Mouse (Mus musculus): ENCODE data around the gene Fcrl5.

DNA sequence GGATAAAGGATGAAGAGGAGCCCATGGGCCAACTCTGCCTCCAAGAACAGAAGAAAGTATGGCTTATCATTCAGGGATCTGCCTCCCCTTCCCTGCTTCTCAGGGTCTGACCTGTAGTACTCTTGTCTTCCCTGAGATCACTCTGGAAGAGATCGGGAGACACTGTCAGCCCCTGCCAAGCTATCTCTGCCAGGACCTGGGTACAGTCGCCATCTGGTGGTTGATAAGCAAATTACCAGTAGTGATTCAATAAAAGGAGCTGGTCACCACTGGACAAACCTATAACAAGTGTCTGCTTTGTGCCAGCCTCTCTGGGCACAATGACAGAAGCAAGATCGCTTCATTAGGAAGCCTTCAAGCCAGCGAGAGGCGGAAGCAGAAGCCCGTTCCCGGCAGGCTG, 68.8 kb downstream of the Fcrl5 start:
- TF ChIP-seq CTCF (IDR thresholded peaks at IDR 0.05; ENCODE audit: low read depth) = peak; percentile 89
- TF ChIP-seq EP300 (optimal IDR thresholded peaks at IDR 0.05) = no peak

All from stomach, postnatal 0 days (tissue).